12 mouse cellular contexts compared by ENCODE assay signal in the genomic region with DNA sequence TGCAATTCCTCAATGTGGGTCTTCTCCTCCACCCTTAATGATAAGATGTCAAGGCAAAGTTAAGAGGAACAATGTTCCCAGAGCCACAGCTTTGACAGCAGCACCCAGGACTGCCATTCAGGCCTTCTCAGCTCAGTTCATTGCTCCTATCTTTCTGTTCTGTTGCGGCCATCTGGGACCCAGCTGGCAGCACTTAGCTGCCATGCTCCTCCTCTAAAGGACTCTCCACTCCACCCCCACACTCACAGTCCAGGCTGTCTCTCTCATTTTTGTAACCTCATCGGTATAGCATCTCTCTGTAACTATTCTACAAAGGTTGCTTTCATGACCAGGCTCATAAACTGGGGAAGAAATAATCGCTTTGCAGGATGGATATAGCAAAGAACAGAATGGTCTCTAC.
DNase-seq lines count a peak whose midpoint lies in the region; TF ChIP-seq lines count a peak whose summit lies in the region.
"Had no signal": no experiment of that assay in that cellular context is flagged by ENCODE, and none has a peak within 500 bp of the region (broad histone marks: within the 10 kb centered on the region; RNA-seq: fewer than 3 reads in every experiment).

No protein-coding gene starts in this region.

- H3K27ac ChIP-seq in layer of hippocampus, adult 2 months, result peak overlapping the region; percentile 57
- H3K27ac ChIP-seq: embryonic facial prominence, embryonic 15.5 days had no signal

- TF ChIP-seq POLR2A in brain, embryonic 14.5 days (IDR thresholded peaks at IDR 0.05; ENCODE audit: borderline replicate concordance, extremely low read depth, insufficient read depth, insufficient read length, poor library complexity, severe bottlenecking), result no peak

- intact Hi-C loops in left cerebral cortex, postnatal 14 days (cut with DNase I), result no loop called here

- TF ChIP-seq CTCF in brain, embryonic 14.5 days (IDR thresholded peaks at IDR 0.05; ENCODE audit: borderline replicate concordance, extremely low read depth, insufficient read depth, insufficient read length), result no peak
- TF ChIP-seq CTCF in layer of hippocampus, adult 2 months (conservative IDR thresholded peaks at IDR 0.05), result no peak

- peak; percentile 3 for DNase-seq in embryo, embryonic 10.5 days (ENCODE audit: low spot score)
- DNase-seq in embryo, embryonic 10 days (ENCODE audit: low spot score), result no peak
- DNase-seq in layer of hippocampus, adult 11-12 months (ENCODE audit: low spot score), result peak; percentile 23
- DNase-seq in layer of hippocampus, adult 9-10 months (ENCODE audit: low spot score), result no peak
- peak; percentile 24 for DNase-seq in brain, embryonic 14.5 days (ENCODE audit: low read depth)
- peak; percentile 24 to 29 for DNase-seq in layer of hippocampus, adult 2 months (ENCODE audit: low spot score in 2 of 2)
- no peak for DNase-seq in adrenal gland, postnatal 25 days
- DNase-seq in left cerebral cortex, postnatal 14 days (ENCODE audit: low spot score in 2 of 2), result no peak
- DNase-seq: kidney, adult 8-10 months; liver; retina, postnatal 1 day had no signal

- no peak overlapping the region for H3K4me3 ChIP-seq in layer of hippocampus, adult 2 months
- H3K4me3 ChIP-seq: embryonic facial prominence, embryonic 15.5 days had no signal

Comparison
In these comparisons a context has a peak if more than half of its experiments do, and no peak if none do; other contexts are left out.
1. DNase-seq: peak in embryo, embryonic 10.5 days (single experiment), layer of hippocampus, adult 11-12 months (single experiment), brain, embryonic 14.5 days (single experiment) and layer of hippocampus, adult 2 months (2 of 2); none in embryo, embryonic 10 days (single experiment), layer of hippocampus, adult 9-10 months (single experiment), adrenal gland, postnatal 25 days (single experiment) and left cerebral cortex, postnatal 14 days (0 of 2).